Mouse (Mus musculus) layer of hippocampus, adult 9-10 months (tissue): ENCODE results near the gene Pamr1.

Source experiments
- DNase-seq: peaks from one replicate; pipeline ENCODE4 v3.0.0; 2022; ENCODE audit warnings: low spot score

Gene Pamr1

DNA sequence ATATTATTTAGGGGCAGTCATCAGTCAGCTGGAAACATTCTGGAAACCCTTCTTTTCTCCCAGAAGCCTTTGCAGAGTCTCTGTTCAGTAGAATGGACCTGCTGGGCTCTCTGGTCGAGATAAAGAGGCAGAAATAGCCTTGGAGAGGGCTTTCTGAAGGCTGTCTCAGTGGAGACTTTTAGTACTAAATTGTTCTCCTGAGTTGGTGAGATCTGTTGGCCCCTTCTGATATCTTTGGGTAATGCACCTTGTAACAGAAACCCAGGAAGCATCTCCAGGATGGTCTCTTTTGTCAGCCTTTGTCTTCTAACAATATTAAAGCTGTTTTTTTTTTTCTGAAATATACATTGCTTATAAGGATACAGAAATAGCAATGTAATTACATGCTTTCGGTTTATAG lies 111.2 kb downstream of the Pamr1 start:
- DNase-seq: no peak

GRCm38 (mm10) chr2:102662911-102663310 lies 113.1 kb downstream of the Pamr1 start:
- DNase-seq: no peak

GRCm38 (mm10) chr2:102663339-102663738 lies 113.5 kb downstream of the Pamr1 start:
- no peak for DNase-seq

DNA sequence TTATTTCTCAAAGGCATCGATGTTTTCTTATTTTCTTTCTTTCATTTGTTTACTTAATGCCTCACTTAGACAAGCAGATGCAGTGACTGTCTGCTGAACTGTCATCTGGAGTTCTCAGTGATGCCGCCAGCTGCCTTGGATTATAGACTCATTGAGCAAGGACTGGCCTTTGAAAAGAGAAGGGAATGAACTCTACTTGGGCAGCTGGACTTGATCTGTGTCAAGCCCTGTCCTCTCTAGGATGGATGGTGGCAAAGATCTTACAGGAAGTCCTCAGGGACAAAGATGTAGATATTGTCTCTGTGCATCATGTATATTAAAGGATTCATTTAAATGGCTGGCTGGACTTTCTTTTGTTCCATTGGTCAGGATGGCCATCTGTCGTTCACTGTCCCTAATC lies 114.1 kb downstream of the Pamr1 start:
- no peak for DNase-seq

DNA sequence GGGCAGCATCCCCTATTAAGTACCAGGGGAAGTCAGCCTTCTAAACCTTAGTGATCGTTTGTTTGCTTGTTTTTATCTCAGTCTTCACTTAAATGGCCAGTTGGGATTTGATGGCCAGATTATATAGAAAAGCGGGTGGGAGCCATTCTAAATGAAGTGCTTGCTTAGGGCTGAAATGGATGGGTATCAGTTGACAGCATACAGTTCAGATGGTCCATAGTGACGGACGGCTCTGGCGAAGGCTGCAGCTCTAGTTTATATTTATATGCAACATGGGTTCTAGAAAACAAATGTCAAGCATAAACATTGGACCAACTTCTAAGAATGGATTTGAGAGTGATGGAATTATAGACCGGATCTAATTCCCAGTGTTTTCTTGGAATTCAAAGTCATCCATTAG lies 118.2 kb downstream of the Pamr1 start:
- DNase-seq: no peak

GRCm38 (mm10) chr2:102669580-102669979 lies 119.8 kb downstream of the Pamr1 start:
- DNase-seq: no peak

- no peak for DNase-seq
Observed at GRCm38 (mm10) chr2:102674582-102674981, 124.8 kb downstream of the Pamr1 start.

DNA sequence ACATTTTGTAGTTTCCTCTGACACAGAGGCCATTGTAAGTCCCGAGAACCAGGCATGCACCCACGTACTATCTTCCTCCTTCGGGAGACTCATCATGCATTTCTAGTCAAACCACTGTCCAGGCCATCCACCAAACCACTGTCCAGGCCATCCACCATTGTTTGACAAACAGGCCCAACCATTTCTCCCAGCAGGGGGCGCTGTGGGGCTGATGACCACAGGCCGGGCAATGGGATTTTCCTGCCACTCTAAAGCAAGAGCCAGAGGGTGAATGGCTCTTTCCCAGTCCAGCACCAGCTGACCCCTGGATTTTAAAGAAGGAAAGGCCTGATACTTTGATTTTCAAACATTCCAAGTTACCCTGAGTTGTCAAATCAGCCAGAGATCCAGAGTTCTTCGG lies 125.5 kb downstream of the Pamr1 start:
- no peak for DNase-seq

GRCm38 (mm10) chr2:102676716-102677312 lies 127.0 kb downstream of the Pamr1 start:
- DNase-seq: no peak

GRCm38 (mm10) chr2:102677400-102677799 lies 127.6 kb downstream of the Pamr1 start:
- DNase-seq: no peak

GRCm38 (mm10) chr2:102681351-102681750 lies 131.5 kb downstream of the Pamr1 start:
- no peak for DNase-seq

- DNase-seq: no peak
Observed at GRCm38 (mm10) chr2:102682168-102682567, 132.4 kb downstream of the Pamr1 start.

- no peak for DNase-seq
Observed at GRCm38 (mm10) chr2:102685371-102686107, 135.7 kb downstream of the Pamr1 start.

DNA sequence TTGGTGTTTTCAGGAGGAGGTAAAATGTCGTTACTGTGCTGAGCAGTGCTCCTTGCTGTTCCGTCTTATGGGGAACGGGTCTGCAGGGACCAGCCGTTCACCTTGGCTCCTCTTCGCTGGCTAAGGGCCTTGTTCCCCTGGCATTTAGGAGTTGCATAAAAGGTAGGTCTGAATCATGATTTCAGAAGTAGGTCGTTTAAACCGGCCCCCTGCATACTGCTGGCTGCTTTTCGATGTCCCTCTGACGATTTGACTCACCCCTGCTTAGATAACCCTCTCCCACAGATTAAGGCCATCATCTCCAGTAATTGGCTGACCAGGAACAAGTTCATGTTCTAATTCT lies 136.3 kb downstream of the Pamr1 start:
- DNase-seq: no peak
